Mouse (Mus musculus) adrenal gland, postnatal 25 days (tissue): ENCODE data around the gene Emilin2. TPM values are rescaled to one million over a fixed set of nuclear protein-coding genes. Genes with fewer than 3 reads are reported as not detected.
A peak's percentile ranks its signal among the peaks of the same experiment; 100 is the strongest.

ENCODE experiments used
- DNase-seq: peaks from one replicate; pipeline ENCODE4 v3.0.0; 2021; ENCODE audit warnings: mixed read lengths
- total RNA-seq: library from RNA; stranded (reverse); gene quantifications from 2 replicates; pipeline ENCODE4 v1.2.3, GENCODE M21; 2021

Gene Emilin2
- total RNA-seq, 1 experiment from 2014 or later, result 4.4 TPM

GRCm38 (mm10) chr17:71265336-71266051 lies 46.3 kb downstream of the Emilin2 start:
- DNase-seq, result no peak

- no peak for DNase-seq
These were observed 47.0 kb downstream of the Emilin2 start for GRCm38 (mm10) chr17:71264739-71265138.

GRCm38 (mm10) chr17:71263136-71263535 lies 48.6 kb downstream of the Emilin2 start:
- DNase-seq, result no peak

- no peak for DNase-seq
These were observed 51.1 kb downstream of the Emilin2 start for GRCm38 (mm10) chr17:71260658-71261057.

DNA sequence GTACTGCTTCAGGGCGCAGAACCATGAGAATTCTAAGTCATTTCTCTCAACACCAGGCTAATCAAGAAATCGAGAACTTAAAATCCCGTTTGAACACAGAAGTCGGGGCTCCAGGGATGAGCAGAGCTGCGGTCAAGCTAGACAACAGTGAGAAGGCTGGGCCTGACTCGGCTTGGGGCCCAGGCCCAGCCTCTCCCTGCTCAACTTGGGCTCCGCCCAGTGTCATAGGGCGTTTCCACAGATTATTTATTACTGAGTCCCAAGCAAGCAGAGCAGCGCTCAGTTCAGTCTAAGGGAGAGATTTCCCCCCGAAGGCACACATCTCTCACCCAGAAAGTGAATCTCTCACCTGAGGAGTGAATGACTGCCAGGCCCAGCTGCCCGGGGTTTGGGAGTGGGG lies 52.1 kb downstream of the Emilin2 start:
- DNase-seq, result no peak

DNA sequence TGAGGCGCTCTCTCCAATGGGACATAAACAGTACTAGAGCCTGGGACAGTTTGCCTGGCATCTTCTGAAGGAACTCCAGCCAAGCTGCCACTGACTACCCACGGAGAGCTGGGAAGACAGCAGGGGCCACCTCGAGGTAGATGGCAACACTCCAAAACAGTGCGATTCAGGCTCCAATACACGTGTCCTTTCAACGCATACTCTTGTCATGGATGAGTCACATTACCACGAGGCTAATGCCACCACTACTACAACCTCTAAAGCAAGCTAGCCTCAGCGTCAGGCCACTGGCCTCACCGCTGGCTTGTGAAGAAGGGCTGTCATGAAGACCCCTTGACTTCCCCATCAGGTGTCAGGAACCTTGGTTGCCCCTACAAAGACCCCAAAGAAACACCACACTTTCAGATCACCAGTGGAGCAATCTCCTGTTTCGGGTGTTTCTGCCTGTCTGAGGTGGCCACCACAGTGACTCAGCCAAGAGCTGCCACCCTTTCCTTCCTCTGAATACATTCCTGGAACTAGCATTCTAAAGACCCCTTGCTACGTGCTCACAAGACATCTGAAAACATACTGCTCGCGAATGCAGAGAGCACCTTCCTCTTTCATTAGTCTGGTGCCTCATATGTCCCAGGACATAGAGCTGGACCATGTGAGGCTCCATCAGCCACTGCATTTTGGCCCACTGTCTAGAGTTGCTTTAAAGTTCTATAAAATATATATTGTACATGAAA lies 54.8 kb downstream of the Emilin2 start:
- DNase-seq, result no peak

DNA sequence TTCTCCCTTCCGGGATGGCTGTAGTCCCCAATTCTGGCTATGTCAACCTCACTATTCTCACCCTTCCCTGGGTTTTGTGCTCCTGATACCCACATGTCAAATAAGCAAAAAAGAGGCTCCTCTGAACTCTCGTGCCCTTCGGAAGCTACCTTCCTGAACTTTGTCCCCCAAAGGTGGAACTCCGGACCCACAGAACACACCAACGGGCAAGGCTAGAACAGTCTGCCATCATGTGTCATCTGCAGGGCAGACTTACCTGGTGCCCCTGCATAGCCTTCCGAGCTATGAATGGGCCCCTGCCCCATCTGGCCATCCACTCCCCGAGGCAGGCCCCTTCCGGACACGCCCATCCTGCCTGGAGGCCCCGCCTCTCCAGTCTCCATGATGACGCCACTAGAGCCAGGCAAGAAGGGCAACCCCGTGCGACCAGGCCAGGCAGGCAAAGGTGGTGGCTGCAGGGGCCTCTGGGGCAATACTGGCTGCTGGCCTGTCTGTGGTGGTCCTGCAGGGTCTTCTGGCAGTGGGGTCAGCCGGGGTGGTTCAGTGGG lies 55.6 kb downstream of the Emilin2 start:
- no peak for DNase-seq

- peak; percentile 40 for DNase-seq
These were observed 57.0 kb downstream of the Emilin2 start for GRCm38 (mm10) chr17:71254736-71255135.

GRCm38 (mm10) chr17:71254106-71254505 lies 57.7 kb downstream of the Emilin2 start:
- DNase-seq, result no peak

DNA sequence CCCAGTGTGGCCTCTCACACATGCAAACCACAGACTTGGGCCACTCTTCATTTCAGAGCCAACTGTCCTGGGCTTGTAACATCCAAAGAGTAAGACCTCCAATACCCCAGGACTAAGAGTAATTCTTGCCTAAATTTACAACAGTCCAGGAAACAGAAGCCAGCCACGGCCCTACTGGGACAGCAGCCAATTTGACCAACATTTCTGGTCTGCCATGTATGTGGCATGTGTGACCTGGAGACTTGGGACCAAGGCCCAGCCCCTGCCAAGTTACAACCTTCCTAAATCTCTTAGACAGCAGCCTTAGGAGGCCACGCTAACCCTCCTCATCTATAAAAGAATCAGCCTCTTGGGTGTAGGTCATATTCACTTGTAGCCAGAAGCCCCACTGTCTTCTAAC lies 58.4 kb downstream of the Emilin2 start:
- DNase-seq, result no peak

- DNase-seq, result no peak
These were observed 59.7 kb downstream of the Emilin2 start for GRCm38 (mm10) chr17:71252101-71252500.

DNA sequence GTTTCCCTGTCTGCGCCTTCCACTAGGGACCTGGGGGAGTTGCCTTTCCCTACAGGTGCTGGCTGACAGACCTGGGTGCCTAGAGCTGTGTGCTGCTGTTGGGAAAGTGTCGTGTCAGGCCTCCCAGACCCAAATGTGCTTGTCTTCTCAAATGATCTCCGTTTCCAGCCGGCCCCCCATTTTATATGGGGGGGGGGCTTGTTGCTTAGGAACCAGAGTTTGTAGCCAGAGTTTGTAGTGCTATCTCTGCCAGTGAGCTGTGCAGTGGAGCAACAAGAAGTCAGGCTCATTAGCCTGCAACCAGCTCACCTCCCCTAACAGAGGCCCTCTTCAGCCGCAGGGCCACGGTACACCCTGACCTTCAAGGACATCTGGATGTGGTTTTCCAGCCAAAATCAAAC lies 60.2 kb downstream of the Emilin2 start:
- DNase-seq, result no peak

DNA sequence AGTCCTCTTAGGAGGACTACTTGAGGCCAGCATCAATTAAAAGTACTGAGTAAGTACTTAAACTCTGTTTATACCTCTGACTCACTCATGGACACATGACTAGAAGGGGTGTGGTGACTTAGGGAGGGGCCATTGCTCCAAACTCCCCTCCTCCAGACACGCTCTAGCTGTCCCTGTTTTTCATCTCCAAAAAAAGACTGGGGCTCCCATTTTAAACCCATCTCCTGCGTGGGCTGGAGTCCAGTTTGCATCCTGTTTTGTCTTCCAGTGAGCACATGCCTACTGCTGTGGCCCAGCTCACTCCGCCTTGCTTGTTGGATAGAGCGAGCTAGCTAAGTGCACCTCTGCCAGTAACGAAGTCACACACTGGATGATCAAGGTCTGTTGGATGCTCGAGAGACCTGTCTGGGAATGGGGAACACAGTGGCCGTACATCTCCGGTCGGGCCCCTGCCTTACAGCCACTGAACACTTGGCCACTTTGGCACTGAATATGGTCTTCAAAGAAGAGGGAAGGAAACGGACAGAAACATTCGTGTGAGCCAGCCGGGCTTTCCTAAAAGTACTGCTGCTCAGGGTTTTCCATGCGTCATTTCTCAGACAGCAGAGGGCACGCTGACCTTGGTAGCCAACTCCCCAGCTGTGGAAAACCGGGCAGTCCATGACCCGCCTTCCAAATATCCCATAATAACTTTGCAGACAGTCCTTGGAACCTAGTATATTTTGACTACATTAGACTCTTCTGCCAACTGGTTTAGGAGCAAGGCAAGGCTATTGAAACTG lies 60.8 kb downstream of the Emilin2 start:
- peak; percentile 59 for DNase-seq

DNA sequence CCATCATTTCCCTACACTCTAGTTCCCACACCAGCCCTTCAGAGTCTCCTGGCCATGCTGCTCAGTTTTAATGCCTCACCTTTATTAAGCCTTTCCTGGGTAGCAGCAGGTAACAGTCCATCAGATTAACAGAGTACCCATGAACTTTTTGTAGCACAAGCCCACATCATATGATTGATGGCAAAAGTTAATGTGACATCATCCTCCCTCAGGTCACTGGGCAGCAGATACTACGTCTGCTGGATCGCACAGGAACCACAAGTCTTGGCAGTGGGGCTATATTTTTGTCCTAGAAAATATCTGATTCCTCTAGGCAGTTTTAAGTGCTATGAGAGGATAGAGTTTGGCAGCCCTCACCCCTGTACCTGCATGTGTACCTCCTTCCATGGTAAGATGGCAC lies 61.7 kb downstream of the Emilin2 start:
- DNase-seq, result no peak

DNA sequence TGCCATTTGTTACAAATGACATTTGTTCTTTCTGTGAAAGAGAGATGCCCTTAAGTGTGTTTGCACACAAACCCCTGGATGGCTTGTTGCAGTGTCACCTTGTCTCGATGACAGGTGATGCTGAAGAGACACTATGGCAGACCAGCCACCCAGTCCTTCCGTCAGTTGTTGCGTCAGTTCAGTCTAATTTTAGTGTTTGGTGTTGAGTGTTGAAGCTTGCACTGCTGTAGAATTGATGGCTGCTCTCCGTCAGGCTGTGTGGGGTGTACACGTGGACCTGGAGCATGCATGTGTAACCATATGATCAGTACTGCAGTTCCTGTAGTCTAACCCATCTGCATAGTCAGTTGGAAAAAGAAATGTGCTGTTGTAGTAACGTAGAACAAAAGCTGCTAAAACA lies 62.8 kb downstream of the Emilin2 start:
- DNase-seq, result no peak

DNA sequence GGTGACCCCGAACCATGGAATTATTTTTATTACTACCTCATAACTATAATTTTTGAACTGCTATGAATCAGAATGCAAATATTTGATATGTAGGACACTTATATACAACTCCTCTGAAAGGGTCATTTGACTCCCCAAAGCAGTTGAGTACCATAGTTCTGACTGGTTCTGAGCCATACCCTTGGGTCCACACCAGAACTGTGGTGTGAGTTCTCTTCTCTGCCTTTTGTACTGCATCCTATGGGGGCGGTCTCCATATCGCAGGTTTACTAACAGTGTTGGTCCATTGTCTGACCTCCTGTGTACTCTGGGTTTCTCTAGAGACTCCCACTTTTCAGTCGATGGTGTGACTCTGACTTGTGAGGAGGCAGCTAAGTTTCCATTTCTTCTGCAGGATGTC lies 65.8 kb downstream of the Emilin2 start:
- DNase-seq, result no peak

DNA sequence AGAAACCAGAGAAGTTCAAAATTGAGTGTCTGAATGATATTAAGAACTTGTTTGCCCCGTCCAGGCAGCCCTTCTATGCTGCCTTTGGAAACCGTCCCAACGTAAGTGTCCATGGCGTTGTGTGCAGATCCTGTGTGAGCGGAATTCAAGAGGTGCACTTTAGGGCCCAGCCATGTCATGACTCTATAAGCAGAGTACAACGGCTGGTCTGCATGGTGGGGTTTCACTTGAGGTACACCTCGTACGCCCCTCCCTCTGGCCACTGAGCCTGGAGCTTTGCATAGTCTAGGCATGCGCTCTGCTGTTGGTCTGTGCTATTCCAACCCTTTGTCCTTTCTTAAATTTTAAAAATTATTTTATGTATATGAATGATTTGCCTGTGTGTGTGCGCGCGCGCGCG lies 66.6 kb downstream of the Emilin2 start:
- DNase-seq, result no peak

DNA sequence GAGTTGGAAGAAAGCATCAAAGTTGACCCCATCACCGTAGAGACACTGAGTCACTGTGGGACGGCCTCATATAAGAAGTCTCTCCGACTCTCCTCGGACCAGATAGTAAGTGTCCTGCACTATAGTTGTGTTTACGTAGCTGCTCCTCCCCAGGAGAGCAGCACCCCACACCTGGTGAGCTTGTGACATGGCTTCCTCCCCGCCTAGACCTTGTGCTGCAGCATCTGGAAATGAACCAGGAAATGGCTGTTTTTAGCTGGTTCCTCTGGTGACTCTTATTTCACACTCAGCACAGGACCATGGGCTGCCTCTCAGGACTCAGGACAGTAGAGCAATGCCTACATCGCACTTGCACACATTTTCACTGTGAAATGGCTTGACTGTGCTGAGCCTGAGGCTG lies 69.1 kb downstream of the Emilin2 start:
- DNase-seq, result no peak

DNA sequence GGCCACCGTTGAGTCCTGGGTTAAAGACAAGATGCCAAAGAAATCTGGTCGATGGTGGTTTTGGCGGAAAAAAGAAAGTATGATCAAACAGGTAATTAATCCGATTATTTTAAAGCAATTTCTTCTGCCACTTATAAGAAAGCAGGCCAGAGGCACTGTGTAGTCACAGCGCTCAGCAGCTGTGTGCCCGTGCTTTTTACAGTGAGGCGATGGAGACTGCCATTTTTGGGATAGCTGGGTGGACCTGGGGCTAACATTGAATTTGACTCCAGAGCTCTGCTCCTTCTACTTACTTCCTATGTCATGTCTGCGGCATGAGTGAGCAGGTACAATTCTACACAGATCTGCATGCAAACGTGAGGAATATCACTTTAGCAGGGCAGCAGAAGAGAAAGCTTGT lies 71.0 kb downstream of the Emilin2 start:
- DNase-seq, result no peak

DNA sequence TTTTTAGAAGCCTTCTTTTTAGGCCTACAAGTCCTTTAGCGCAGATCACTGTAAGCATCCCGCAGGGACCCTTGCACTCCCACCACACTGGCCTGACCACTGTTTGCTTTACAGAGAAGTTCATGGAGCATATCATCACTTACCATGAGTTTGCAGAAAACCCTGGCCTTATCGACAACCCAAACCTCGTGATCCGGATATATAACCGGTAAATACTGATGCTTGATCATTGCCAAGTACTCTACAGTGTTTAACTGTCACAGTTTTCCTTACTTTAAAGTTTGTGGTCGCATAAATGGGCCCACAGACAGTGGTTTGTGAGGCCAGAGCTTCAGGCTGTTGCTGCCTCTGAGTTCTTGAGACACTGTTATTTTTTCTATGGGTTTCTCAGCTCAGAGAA lies 73.3 kb downstream of the Emilin2 start:
- DNase-seq, result no peak

GRCm38 (mm10) chr17:71235229-71235958 lies 76.4 kb downstream of the Emilin2 start:
- DNase-seq, result no peak

- no peak for DNase-seq
These were observed 77.7 kb downstream of the Emilin2 start for GRCm38 (mm10) chr17:71234041-71234594.
